9 mouse cellular contexts compared by ENCODE assay signal in the genomic region with DNA sequence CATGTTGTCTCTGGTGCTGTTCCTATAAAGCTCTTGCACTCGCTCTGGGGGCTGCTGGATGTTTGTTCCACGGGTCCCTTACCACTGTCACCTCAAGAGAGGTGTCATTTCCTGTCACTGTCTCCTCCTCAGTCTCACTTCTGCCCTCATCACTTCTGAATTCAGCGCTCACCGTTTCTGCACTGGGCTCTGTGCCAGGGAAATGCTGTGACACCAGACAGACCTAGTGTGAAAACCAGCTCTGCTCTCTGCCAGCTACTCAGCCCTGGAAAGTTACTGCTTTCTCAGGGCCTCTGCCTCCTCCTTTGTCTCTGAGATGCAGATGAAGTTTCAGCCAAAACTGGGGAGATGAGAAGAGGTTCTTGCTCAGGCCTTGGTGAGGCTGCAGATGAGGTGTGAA. TPM values are rescaled to one million over a fixed set of nuclear protein-coding genes. Genes with fewer than 3 reads are reported as not detected.
DNase-seq lines count a peak whose midpoint lies in the region; ATAC-seq lines count a peak whose summit lies in the region.
"Had no signal": no experiment of that assay in that cellular context is flagged by ENCODE, and none has a peak within 500 bp of the region (broad histone marks: within the 10 kb centered on the region; RNA-seq: fewer than 3 reads in every experiment).

No protein-coding gene starts in this region.

- no peaks in the 10 kb centered on the region for H3K36me3 ChIP-seq in heart, embryonic 16.5 days (ENCODE audit: control insufficient read depth, insufficient read depth)
- H3K36me3 ChIP-seq in hindbrain, embryonic 11.5 days (ENCODE audit: control insufficient read depth, insufficient read depth, low read length), result no peaks in the 10 kb centered on the region

- intact Hi-C loops in heart, postnatal 36 days (cut with DNase I), result no loop called here
- intact Hi-C loops in gastrocnemius, postnatal 36 days (cut with DNase I), result no loop called here

- no peak overlapping the region for H3K9ac ChIP-seq in heart, embryonic 16.5 days (ENCODE audit: low read length)
- H3K9ac ChIP-seq in hindbrain, embryonic 11.5 days (ENCODE audit: low read depth, low read length), result no peak overlapping the region

- H3K27me3 ChIP-seq in heart, embryonic 16.5 days (ENCODE audit: control insufficient read depth, insufficient read depth, low read length), result no peaks in the 10 kb centered on the region
- H3K27me3 ChIP-seq in hindbrain, embryonic 11.5 days (ENCODE audit: control insufficient read depth, insufficient read depth, low read length), result no peaks in the 10 kb centered on the region

- no peaks in the 10 kb centered on the region for H3K4me1 ChIP-seq in heart, embryonic 16.5 days (ENCODE audit: control insufficient read depth, insufficient read depth, low read length)
- H3K4me1 ChIP-seq in hindbrain, embryonic 11.5 days (replicated peaks; ENCODE audit: control insufficient read depth, insufficient read depth, low read length), result no peaks in the 10 kb centered on the region

- DNase-seq in heart, postnatal 36 days, result no peak
- DNase-seq in A20 (ENCODE audit: low read depth, low spot score), result peak; percentile 50
- peak; percentile 54 to 75 for DNase-seq in cerebellum, postnatal 25 days
- DNase-seq in left cerebral cortex, adult 9 months (ENCODE audit: low spot score in 2 of 2), result peak; percentile 67 to 70
- DNase-seq in adrenal gland, postnatal 25 days, result no peak
- no peak for DNase-seq in hindbrain, embryonic 11.5 days (ENCODE audit: low spot score)
- no peak for DNase-seq in gastrocnemius, postnatal 36 days

- H3K27ac ChIP-seq in heart, embryonic 16.5 days (ENCODE audit: low read length), result peak overlapping the region; percentile 5; the same call in 1 of the 2 replicates
- no peak overlapping the region for H3K27ac ChIP-seq in hindbrain, embryonic 11.5 days (ENCODE audit: low read depth, low read length)

- H3K4me2 ChIP-seq in heart, embryonic 16.5 days (ENCODE audit: low read depth, low read length), result no peak overlapping the region
- H3K4me2 ChIP-seq in hindbrain, embryonic 11.5 days (replicated peaks; ENCODE audit: low read depth, low read length), result no peak overlapping the region

- no peak overlapping the region for H3K4me3 ChIP-seq in heart, embryonic 16.5 days (ENCODE audit: low read length)
- H3K4me3 ChIP-seq in hindbrain, embryonic 11.5 days (ENCODE audit: low read depth, low read length), result no peak overlapping the region

- 8% methylated on average over 4 of the region's 4 CpGs for WGBS in heart, embryonic 16.5 days
- WGBS in hindbrain, embryonic 11.5 days, result 70% methylated on average over 4 of the region's 4 CpGs

- H3K9me3 ChIP-seq in heart, embryonic 16.5 days (replicated peaks; ENCODE audit: control insufficient read depth, low read length), result no peaks in the 10 kb centered on the region
- no peaks in the 10 kb centered on the region for H3K9me3 ChIP-seq in hindbrain, embryonic 11.5 days (ENCODE audit: control insufficient read depth, low read length)

- ATAC-seq in heart, embryonic 16.5 days (replicated peaks; ENCODE audit: extremely low read depth, insufficient read depth, low FRiP score), result peak; percentile 78
- ATAC-seq in hindbrain, embryonic 11.5 days (ENCODE audit: low FRiP score), result no peak

RNA-seq across cellular contexts. Expression of a gene that starts 12.8 kb away (rescaled TPM):
- not detected in 2 replicates for polyA plus RNA-seq in heart, embryonic 16.5 days (2015; fragmentation: Nextera tagmentation; extraction: Ambion mirVana)
- total RNA-seq in heart, postnatal 36 days (2021), result not detected
- total RNA-seq in adrenal gland, postnatal 25 days (2021), result 0.12 and 0.24 TPM in 2 replicates
- not detected in 2 replicates for polyA plus RNA-seq in hindbrain, embryonic 11.5 days (2014; fragmentation: Nextera tagmentation; extraction: Ambion mirVana)
- not detected for total RNA-seq in gastrocnemius, postnatal 36 days (2021)
- total RNA-seq: layer of hippocampus, postnatal 10 days had no signal

RNA-seq across cellular contexts. Expression of a gene that starts 43.5 kb away (rescaled TPM):
- 0.22 and 0.37 TPM in 2 replicates for polyA plus RNA-seq in heart, embryonic 16.5 days (2015; fragmentation: Nextera tagmentation; extraction: Ambion mirVana)
- not detected for total RNA-seq in heart, postnatal 36 days (2021)
- not detected in 2 replicates for total RNA-seq in adrenal gland, postnatal 25 days (2021)
- not detected in 2 replicates for polyA plus RNA-seq in hindbrain, embryonic 11.5 days (2014; fragmentation: Nextera tagmentation; extraction: Ambion mirVana)
- not detected for total RNA-seq in gastrocnemius, postnatal 36 days (2021)

RNA-seq across cellular contexts. Expression of a gene that starts 43.9 kb away (rescaled TPM):
- polyA plus RNA-seq in heart, embryonic 16.5 days (2015; fragmentation: Nextera tagmentation; extraction: Ambion mirVana), result not detected in 2 replicates
- total RNA-seq in heart, postnatal 36 days (2021), result not detected
- not detected in 2 replicates for total RNA-seq in adrenal gland, postnatal 25 days (2021)
- not detected in 2 replicates for polyA plus RNA-seq in hindbrain, embryonic 11.5 days (2014; fragmentation: Nextera tagmentation; extraction: Ambion mirVana)
- total RNA-seq in gastrocnemius, postnatal 36 days (2021), result not detected
- total RNA-seq: layer of hippocampus, postnatal 10 days had no signal

RNA-seq across cellular contexts. Expression of a gene that starts 55.5 kb away (rescaled TPM):
- not detected in 2 replicates for polyA plus RNA-seq in heart, embryonic 16.5 days (2015; fragmentation: Nextera tagmentation; extraction: Ambion mirVana)
- total RNA-seq in heart, postnatal 36 days (2021), result not detected
- not detected in 2 replicates for total RNA-seq in adrenal gland, postnatal 25 days (2021)
- polyA plus RNA-seq in hindbrain, embryonic 11.5 days (2014; fragmentation: Nextera tagmentation; extraction: Ambion mirVana), result not detected in 2 replicates
- not detected for total RNA-seq in gastrocnemius, postnatal 36 days (2021)
- total RNA-seq: layer of hippocampus, postnatal 10 days had no signal

Comparison
In these comparisons a context has a peak if more than half of its experiments do, and no peak if none do; other contexts are left out.
1. DNase-seq: peak in A20 (single experiment), cerebellum, postnatal 25 days (2 of 2) and left cerebral cortex, adult 9 months (2 of 2); none in heart, postnatal 36 days (0 of 2), adrenal gland, postnatal 25 days (single experiment), hindbrain, embryonic 11.5 days (single experiment) and gastrocnemius, postnatal 36 days (0 of 2).